Mouse (Mus musculus): Measurements from ENCODE around the gene Ifna4.

Ifna4 gene

GRCm38 (mm10) chr4:88865011-88865569 lies 23.4 kb downstream of the Ifna4 start:
- no peak for DNase-seq (ENCODE audit: extremely low read depth, insufficient read length, low spot score)

- peak; percentile 68 for DNase-seq (ENCODE audit: extremely low read depth, insufficient read length, low spot score)
Observed at GRCm38 (mm10) chr4:88867366-88867925, 25.8 kb downstream of the Ifna4 start.

- peak; percentile 76 for DNase-seq (ENCODE audit: extremely low read depth, insufficient read length, low spot score)
Observed at GRCm38 (mm10) chr4:88867926-88868911, 26.6 kb downstream of the Ifna4 start.

- DNase-seq (ENCODE audit: extremely low read depth, insufficient read length, low spot score) = peak; percentile 24
Observed at GRCm38 (mm10) chr4:88872691-88873090, 31.0 kb downstream of the Ifna4 start.

GRCm38 (mm10) chr4:88875435-88876095 lies 33.9 kb downstream of the Ifna4 start:
- DNase-seq (ENCODE audit: extremely low read depth, insufficient read length, low spot score) = no peak

GRCm38 (mm10) chr4:88876520-88876919 lies 34.9 kb downstream of the Ifna4 start:
- DNase-seq (ENCODE audit: extremely low read depth, insufficient read length, low spot score) = peak; percentile 24

- no peak for DNase-seq (ENCODE audit: extremely low read depth, insufficient read length, low spot score)
Observed at GRCm38 (mm10) chr4:88878246-88878645, 36.6 kb downstream of the Ifna4 start.

GRCm38 (mm10) chr4:88878772-88879171 lies 37.1 kb downstream of the Ifna4 start:
- no peak for DNase-seq (ENCODE audit: extremely low read depth, insufficient read length, low spot score)

GRCm38 (mm10) chr4:88880101-88880500 lies 38.4 kb downstream of the Ifna4 start, which contains the start of gene Ifne:
TSS of gene Ifne (minus strand) at chr4:88880201.
- no peak for DNase-seq (ENCODE audit: extremely low read depth, insufficient read length, low spot score)

GRCm38 (mm10) chr4:88888236-88888635 lies 46.6 kb downstream of the Ifna4 start:
- no peak for DNase-seq (ENCODE audit: extremely low read depth, insufficient read length, low spot score)
